Mouse (Mus musculus) brain, embryonic 14.5 days (tissue): Measurements from ENCODE around the gene Ddx59.

ENCODE experiments used
- CTCF ChIP-seq: fragments of 200-500 bp; IDR thresholded peaks from 2 replicates; pipeline ENCODE4 v1.5.1; 2012; ENCODE audit warnings: inconsistent platforms, mild to moderate bottlenecking, moderate library complexity, borderline replicate concordance; ENCODE audit not compliant: insufficient read depth, insufficient read length; ENCODE audit errors: extremely low read depth
- POLR2A ChIP-seq: fragments of 200-500 bp; IDR thresholded peaks from 2 replicates; pipeline ENCODE4 v1.6.1; 2012; ENCODE audit warnings: mild to moderate bottlenecking, inconsistent platforms, borderline replicate concordance; ENCODE audit not compliant: poor library complexity, insufficient read depth, insufficient read length, severe bottlenecking; ENCODE audit errors: extremely low read depth

DNA sequence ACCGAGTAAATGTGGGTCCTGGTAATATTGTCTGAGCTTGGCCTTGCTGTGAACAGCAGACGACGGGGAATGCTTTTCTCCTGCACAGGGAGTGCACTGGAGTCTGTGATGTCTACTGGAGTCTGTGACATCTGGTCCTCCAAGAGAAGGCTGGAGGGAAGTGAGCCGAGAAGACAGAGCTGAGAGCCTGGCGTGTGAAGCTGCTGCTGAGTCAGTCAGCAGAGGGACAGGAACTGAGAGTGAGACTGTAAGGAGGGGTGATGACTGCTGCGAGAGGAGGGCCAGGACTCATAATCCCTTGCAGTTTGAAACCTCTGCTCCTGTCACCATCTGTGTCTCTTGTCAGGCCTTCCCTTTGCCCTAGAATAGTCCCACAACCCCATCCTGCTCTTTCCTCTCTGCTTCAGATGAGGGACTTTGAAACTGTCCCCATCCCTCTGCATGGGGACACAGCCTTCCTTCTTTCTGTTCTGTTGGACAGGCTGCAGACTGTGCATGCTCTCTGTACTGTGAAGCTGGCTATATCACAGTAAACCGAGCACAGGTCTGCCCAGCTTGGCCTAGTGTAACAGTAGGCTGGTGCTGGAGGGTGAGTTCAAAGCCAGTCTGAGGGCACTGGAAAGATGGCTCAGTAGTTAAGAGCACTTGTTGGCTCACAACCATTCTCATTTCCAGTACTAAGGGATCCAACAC is 15.2 kb downstream of the Ddx59 start:
- TF ChIP-seq CTCF (no peak), POLR2A (no peak)
